11 mouse cellular contexts compared by ENCODE assay signal in the genomic region with DNA sequence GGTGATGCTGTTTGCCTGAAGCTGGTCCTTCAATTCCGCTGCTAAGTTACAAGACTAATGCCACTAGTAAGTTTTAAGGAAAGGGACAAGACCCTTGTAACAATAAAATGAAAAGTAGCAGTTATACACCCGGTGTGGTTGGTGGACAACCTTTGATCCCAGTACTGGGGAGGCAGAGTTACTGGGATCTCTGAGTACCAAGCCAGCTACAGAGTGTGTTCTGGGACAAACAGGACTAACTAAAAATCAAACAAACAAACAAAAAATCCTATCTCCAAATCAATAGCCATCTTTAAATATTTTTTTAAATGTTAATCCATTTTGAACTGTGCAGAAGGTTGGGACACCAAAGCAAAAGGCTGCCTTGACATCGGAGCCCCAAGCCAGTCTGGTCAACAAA. TPM values are rescaled to one million over a fixed set of nuclear protein-coding genes. Genes with fewer than 3 reads are reported as not detected.
A peak's percentile ranks its signal among the peaks of the same experiment; 100 is the strongest.
DNase-seq lines count a peak whose midpoint lies in the region; ATAC-seq lines count a peak whose summit lies in the region.
"Had no signal": no experiment of that assay in that cellular context is flagged by ENCODE, and none has a peak within 500 bp of the region (broad histone marks: within the 10 kb centered on the region; RNA-seq: fewer than 3 reads in every experiment).

No protein-coding gene starts in this region.

- H3K4me1 ChIP-seq in heart, embryonic 14.5 days (ENCODE audit: control insufficient read depth in 2 of 2, insufficient read depth in 2 of 2, low read length in 2 of 2) = peaks cover 3 to 5% of the 10 kb centered on the region in 2 experiments; a peak in 2 of 4 replicates
- H3K4me1 ChIP-seq in embryonic facial prominence, embryonic 10.5 days = peaks cover 19% of the 10 kb centered on the region
- H3K4me1 ChIP-seq in hindbrain, embryonic 13.5 days (replicated peaks) = peaks cover 41% of the 10 kb centered on the region
- H3K4me1 ChIP-seq in midbrain, embryonic 10.5 days = peaks cover 52% of the 10 kb centered on the region

- no peaks in the 10 kb centered on the region for H3K9me3 ChIP-seq in heart, embryonic 14.5 days (ENCODE audit: control insufficient read depth, low read length)
- no peaks in the 10 kb centered on the region for H3K9me3 ChIP-seq in embryonic facial prominence, embryonic 10.5 days
- no peaks in the 10 kb centered on the region for H3K9me3 ChIP-seq in hindbrain, embryonic 13.5 days
- no peaks in the 10 kb centered on the region for H3K9me3 ChIP-seq in midbrain, embryonic 10.5 days (replicated peaks)

- H3K27ac ChIP-seq in heart, embryonic 14.5 days (replicated peaks in 1 of 2; ENCODE audit: control insufficient read depth in 1 of 2, insufficient read depth in 1 of 2, low read depth in 2 of 2, low read length in 2 of 2) = no peak overlapping the region
- no peak overlapping the region for H3K27ac ChIP-seq in embryonic facial prominence, embryonic 10.5 days (replicated peaks)
- H3K27ac ChIP-seq in hindbrain, embryonic 13.5 days = peak overlapping the region; percentile 79
- peak overlapping the region; percentile 86; the same call in 1 of the 2 replicates for H3K27ac ChIP-seq in midbrain, embryonic 10.5 days (replicated peaks)

- no peak for ATAC-seq in heart, embryonic 14.5 days (ENCODE audit: insufficient number of reproducible peaks, insufficient read depth, low FRiP score, low read depth)
- no peak for ATAC-seq in hindbrain, embryonic 13.5 days (ENCODE audit: low FRiP score)
- no peak for ATAC-seq in frontal cortex, adult (ENCODE audit: low TSS enrichment)
- ATAC-seq: CD4-positive, CD25-positive, alpha-beta regulatory T cell, adult 4 months; inflammation-experienced regulatory T-cells, adult 6 months had no signal

- peaks cover 6% of the 10 kb centered on the region; the same call in 1 of the 2 replicates for H3K36me3 ChIP-seq in heart, embryonic 14.5 days (ENCODE audit: control insufficient read depth, insufficient read depth, low read length)
- peaks cover 2% of the 10 kb centered on the region for H3K36me3 ChIP-seq in embryonic facial prominence, embryonic 10.5 days (replicated peaks)
- no peaks in the 10 kb centered on the region for H3K36me3 ChIP-seq in hindbrain, embryonic 13.5 days
- H3K36me3 ChIP-seq in midbrain, embryonic 10.5 days = peaks cover 14% of the 10 kb centered on the region

- WGBS in heart, embryonic 14.5 days = 84% methylated on average over 3 of the region's 3 CpGs
- 85% methylated on average over 3 of the region's 3 CpGs for WGBS in embryonic facial prominence, embryonic 10.5 days
- 77% methylated on average over 3 of the region's 3 CpGs for WGBS in hindbrain, embryonic 13.5 days
- WGBS in midbrain, embryonic 10.5 days = 81% methylated on average over 3 of the region's 3 CpGs

- DNase-seq in heart, adult 9 months (ENCODE audit: low spot score in 2 of 2) = no peak
- no peak for DNase-seq in embryonic facial prominence, embryonic 10.5 days (ENCODE audit: low spot score)
- no peak for DNase-seq in midbrain, embryonic 10.5 days (ENCODE audit: low spot score)
- DNase-seq in thymus, postnatal 10 days (ENCODE audit: low spot score in 2 of 2) = no peak
- DNase-seq in urinary bladder, adult 2 months (ENCODE audit: low spot score) = no peak
- DNase-seq: adrenal gland, adult 8-10 months had no signal

- no peaks in the 10 kb centered on the region for H3K27me3 ChIP-seq in heart, embryonic 14.5 days (ENCODE audit: control insufficient read depth, insufficient read depth, low read length)
- H3K27me3 ChIP-seq in embryonic facial prominence, embryonic 10.5 days (replicated peaks; ENCODE audit: low read depth, poor library complexity, severe bottlenecking) = 0 out of 2 replicates have a peak, but pooled peaks cover 6% of the 10 kb centered on the region
- no peaks in the 10 kb centered on the region for H3K27me3 ChIP-seq in hindbrain, embryonic 13.5 days
- H3K27me3 ChIP-seq in midbrain, embryonic 10.5 days (ENCODE audit: low read depth, poor library complexity, severe bottlenecking) = no peaks in the 10 kb centered on the region

- H3K4me2 ChIP-seq in heart, embryonic 14.5 days (ENCODE audit: low read length) = peak overlapping the region; percentile 66
- peak overlapping the region; percentile 59 for H3K4me2 ChIP-seq in hindbrain, embryonic 13.5 days

- peak overlapping the region; percentile 45 to 49 for H3K4me3 ChIP-seq in heart, embryonic 14.5 days (ENCODE audit: control insufficient read depth in 1 of 2, insufficient read depth in 1 of 2, low read depth in 1 of 2, low read length in 2 of 2)
- H3K4me3 ChIP-seq in embryonic facial prominence, embryonic 10.5 days = peak overlapping the region; percentile 58
- H3K4me3 ChIP-seq in hindbrain, embryonic 13.5 days = peak overlapping the region; percentile 48
- H3K4me3 ChIP-seq in midbrain, embryonic 10.5 days = peak overlapping the region; percentile 56

- H3K9ac ChIP-seq in heart, embryonic 14.5 days (ENCODE audit: low read length) = 0 out of 2 replicates have a peak overlapping the region, but pooled peaks have one; percentile 69
- peak overlapping the region; percentile 68; the same call in 1 of the 2 replicates for H3K9ac ChIP-seq in hindbrain, embryonic 13.5 days

RNA-seq across cellular contexts. Expression of gene Acot1, which starts 0.9 kb away (rescaled TPM):
- 30.0 and 31.9 TPM in 2 replicates for polyA plus RNA-seq in heart, embryonic 14.5 days (2014; fragmentation: Nextera tagmentation; extraction: Ambion mirVana)
- polyA plus RNA-seq in embryonic facial prominence, embryonic 10.5 days (2016; fragmentation: Nextera tagmentation; extraction: Ambion mirVana) = 21.5 and 29.6 TPM in 2 replicates
- polyA plus RNA-seq in hindbrain, embryonic 13.5 days (2015; fragmentation: Nextera tagmentation; extraction: Ambion mirVana) = 77.9 and 83.6 TPM in 2 replicates
- polyA plus RNA-seq in midbrain, embryonic 10.5 days (2016; fragmentation: Nextera tagmentation; extraction: Ambion mirVana) = 46.6 and 52.5 TPM in 2 replicates
- 32.9 and 36.7 TPM in 2 replicates for polyA plus RNA-seq in urinary bladder, adult 2 months (2012; rRNA removed)
- polyA plus RNA-seq: CD4-positive, CD25-positive, alpha-beta regulatory T cell, adult 4 months; inflammation-experienced regulatory T-cells, adult 6 months had no signal

RNA-seq across cellular contexts. Expression of gene Acot2, which starts 22.5 kb away (rescaled TPM):
- 79.5 and 81.2 TPM in 2 replicates for polyA plus RNA-seq in heart, embryonic 14.5 days (2014; fragmentation: Nextera tagmentation; extraction: Ambion mirVana)
- 18.9 and 19.1 TPM in 2 replicates for polyA plus RNA-seq in embryonic facial prominence, embryonic 10.5 days (2016; fragmentation: Nextera tagmentation; extraction: Ambion mirVana)
- polyA plus RNA-seq in hindbrain, embryonic 13.5 days (2015; fragmentation: Nextera tagmentation; extraction: Ambion mirVana) = 14.7 and 17.0 TPM in 2 replicates
- 20.1 and 21.1 TPM in 2 replicates for polyA plus RNA-seq in midbrain, embryonic 10.5 days (2016; fragmentation: Nextera tagmentation; extraction: Ambion mirVana)
- polyA plus RNA-seq in urinary bladder, adult 2 months (2012; rRNA removed) = 13.2 and 13.8 TPM in 2 replicates

RNA-seq across cellular contexts. Expression of gene Heatr4, which starts 25.5 kb away (rescaled TPM):
- not detected in 2 replicates for polyA plus RNA-seq in heart, embryonic 14.5 days (2014; fragmentation: Nextera tagmentation; extraction: Ambion mirVana)
- polyA plus RNA-seq in embryonic facial prominence, embryonic 10.5 days (2016; fragmentation: Nextera tagmentation; extraction: Ambion mirVana) = not detected in 2 replicates
- polyA plus RNA-seq in hindbrain, embryonic 13.5 days (2015; fragmentation: Nextera tagmentation; extraction: Ambion mirVana) = not detected in 2 replicates
- not detected in 2 replicates for polyA plus RNA-seq in midbrain, embryonic 10.5 days (2016; fragmentation: Nextera tagmentation; extraction: Ambion mirVana)
- not detected in 2 replicates for polyA plus RNA-seq in urinary bladder, adult 2 months (2012; rRNA removed)
- polyA plus RNA-seq: CD4-positive, CD25-positive, alpha-beta regulatory T cell, adult 4 months; inflammation-experienced regulatory T-cells, adult 6 months had no signal

RNA-seq across cellular contexts. Expression of gene Acot4, which starts 28.0 kb away (rescaled TPM):
- polyA plus RNA-seq in heart, embryonic 14.5 days (2014; fragmentation: Nextera tagmentation; extraction: Ambion mirVana) = 0.30 and 0.32 TPM in 2 replicates
- 0.16 and 0.39 TPM in 2 replicates for polyA plus RNA-seq in embryonic facial prominence, embryonic 10.5 days (2016; fragmentation: Nextera tagmentation; extraction: Ambion mirVana)
- 0.09 and 0.13 TPM in 2 replicates for polyA plus RNA-seq in hindbrain, embryonic 13.5 days (2015; fragmentation: Nextera tagmentation; extraction: Ambion mirVana)
- polyA plus RNA-seq in midbrain, embryonic 10.5 days (2016; fragmentation: Nextera tagmentation; extraction: Ambion mirVana) = 0.06 and 0.21 TPM in 2 replicates
- polyA plus RNA-seq in urinary bladder, adult 2 months (2012; rRNA removed) = 0.72 and 0.74 TPM in 2 replicates

RNA-seq across cellular contexts. Expression of gene Gm49366, which starts 28.5 kb away (rescaled TPM):
- not detected in 2 replicates for polyA plus RNA-seq in heart, embryonic 14.5 days (2014; fragmentation: Nextera tagmentation; extraction: Ambion mirVana)
- polyA plus RNA-seq in embryonic facial prominence, embryonic 10.5 days (2016; fragmentation: Nextera tagmentation; extraction: Ambion mirVana) = not detected in 2 replicates
- not detected in 2 replicates for polyA plus RNA-seq in hindbrain, embryonic 13.5 days (2015; fragmentation: Nextera tagmentation; extraction: Ambion mirVana)
- polyA plus RNA-seq in midbrain, embryonic 10.5 days (2016; fragmentation: Nextera tagmentation; extraction: Ambion mirVana) = not detected in 2 replicates
- not detected in 2 replicates for polyA plus RNA-seq in urinary bladder, adult 2 months (2012; rRNA removed)
- polyA plus RNA-seq: CD4-positive, CD25-positive, alpha-beta regulatory T cell, adult 4 months; inflammation-experienced regulatory T-cells, adult 6 months had no signal

Comparison
In these comparisons a context has a peak if more than half of its experiments do, and no peak if none do; other contexts are left out.
1. H3K27ac ChIP-seq: peak in hindbrain, embryonic 13.5 days (single experiment) and midbrain, embryonic 10.5 days (single experiment); none in heart, embryonic 14.5 days (0 of 2) and embryonic facial prominence, embryonic 10.5 days (single experiment).
2. Peak in every context shown above with its lines, with median percentiles within 50 percentile points of each other: H3K4me3 ChIP-seq.